Mouse (Mus musculus): ENCODE measurements around the gene Zfpl1. TPM values are rescaled to one million over a fixed set of nuclear protein-coding genes. Genes with fewer than 3 reads are reported as not detected.

Gene Zfpl1
- polyA plus RNA-seq, 1 experiment from 2014 or later: 85.5 TPM

DNA sequence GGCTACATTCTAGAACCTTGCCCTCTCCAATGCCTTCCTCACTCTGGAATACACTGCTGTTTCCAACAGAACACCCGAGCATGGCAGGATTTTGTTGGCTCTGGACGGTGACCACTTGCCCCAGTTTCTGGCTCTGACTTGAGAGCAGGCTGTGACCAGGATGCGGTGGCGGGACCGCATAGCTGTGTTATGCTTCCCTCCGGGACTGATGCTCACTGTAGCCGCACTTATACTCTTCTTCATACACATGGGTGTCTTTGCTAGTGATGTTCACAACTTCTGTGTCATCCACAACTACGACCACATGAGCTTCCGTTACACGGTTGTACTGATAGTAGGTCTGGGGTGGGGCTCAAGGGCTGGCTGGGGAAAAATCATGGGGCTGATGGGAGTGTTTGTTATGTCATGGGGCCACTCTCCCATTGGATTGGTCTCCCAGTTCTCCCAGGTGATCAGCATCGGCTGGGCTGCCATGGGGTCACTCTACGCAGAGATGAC lies 4.7 kb downstream of the Zfpl1 start, which contains the start of gene Tmem262:
Tmem262 (plus strand) TSS at position 51 of the 498 bp plus-strand sequence.
- ATAC-seq (ENCODE audit: low FRiP score, low TSS enrichment) (no peak), DNase-seq (no peak)
- no peaks in the 10 kb centered on the region for H3K9me3 ChIP-seq (ENCODE audit: control insufficient read depth, low read length)
- H3K4me1 ChIP-seq (ENCODE audit: control insufficient read depth, insufficient read depth, low read length): peaks cover 17% of the 10 kb centered on the region
- H3K36me3 ChIP-seq (ENCODE audit: control insufficient read depth, insufficient read depth, low read length): peaks cover 27% of the 10 kb centered on the region
- H3K9ac ChIP-seq (replicated peaks; ENCODE audit: low read length): no peak within 1 kb of the TSS
- H3K4me3 ChIP-seq (replicated peaks; ENCODE audit: low read depth, low read length): no peak within 1 kb of the TSS
- H3K27ac ChIP-seq (replicated peaks; ENCODE audit: low read depth, low read length): no peak within 1 kb of the TSS
- 96% methylated on average over 12 of the region's 12 CpGs for WGBS
- H3K27me3 ChIP-seq (ENCODE audit: control insufficient read depth, insufficient read depth, low read length): no peaks in the 10 kb centered on the region
- H3K4me2 ChIP-seq (ENCODE audit: low read length): no peak within 1 kb of the TSS

DNA sequence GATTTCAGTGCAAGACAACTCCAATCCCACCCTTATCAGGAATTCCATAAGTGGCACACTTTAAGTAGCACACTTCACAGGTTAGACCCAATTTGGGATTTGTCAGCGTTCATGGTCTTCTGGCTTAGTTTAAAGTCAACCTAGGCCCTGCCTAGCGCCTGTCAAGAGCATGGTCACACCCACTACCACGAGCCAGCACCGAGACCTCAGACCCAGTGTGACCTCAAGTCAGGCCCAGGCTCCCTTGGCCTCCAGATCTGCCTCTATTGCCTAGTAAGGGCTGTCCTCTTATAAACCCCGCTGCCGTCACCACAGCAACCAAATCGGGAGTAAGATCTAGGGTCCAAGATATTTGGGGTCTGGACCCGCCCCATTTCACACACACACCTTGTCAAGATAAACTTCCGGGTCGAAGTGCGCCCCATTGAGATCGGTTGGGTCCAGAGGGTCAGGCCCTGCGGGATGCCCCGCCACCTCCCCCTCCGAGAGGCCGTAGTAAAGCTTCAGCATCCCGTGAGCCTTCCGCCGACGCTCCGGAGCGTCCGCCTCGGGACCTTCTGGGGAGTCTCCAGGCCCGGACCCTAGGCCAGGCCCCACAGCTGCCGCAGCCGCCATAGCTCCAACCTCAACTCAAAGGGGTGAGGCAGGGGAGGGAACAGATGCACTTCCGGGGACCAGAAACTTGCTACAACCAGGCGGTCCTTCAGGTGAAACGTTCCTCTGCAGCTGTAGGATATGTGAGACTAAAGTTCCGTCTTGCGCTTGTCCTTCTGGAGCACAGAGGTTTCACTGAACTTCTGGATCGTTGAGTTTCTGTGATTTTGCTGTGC lies 8.0 kb downstream of the Zfpl1 start, which contains the start of gene Vps51:
Vps51 (minus strand) TSS at position 668 of the 830 bp plus-strand sequence.
- Histone ChIP-seq H3K36me3 (ENCODE audit: control insufficient read depth, insufficient read depth, low read length) (peaks cover 34% of the 10 kb centered on the region), H3K4me1 (ENCODE audit: control insufficient read depth, insufficient read depth, low read length) (peaks cover 8% of the 10 kb centered on the region), H3K9ac (replicated peaks; ENCODE audit: low read length) (peak within 1 kb of the TSS; percentile 69), H3K27me3 (ENCODE audit: control insufficient read depth, insufficient read depth, low read length) (no peaks in the 10 kb centered on the region), H3K9me3 (ENCODE audit: control insufficient read depth, low read length) (no peaks in the 10 kb centered on the region), H3K27ac (replicated peaks; ENCODE audit: low read depth, low read length) (peak within 1 kb of the TSS; percentile 81), H3K4me3 (replicated peaks; ENCODE audit: low read depth, low read length) (peak within 1 kb of the TSS; percentile 77), H3K4me2 (ENCODE audit: low read length) (peak within 1 kb of the TSS; percentile 91)
- peak; percentile 93 for DNase-seq
- WGBS: 2% methylated on average over 33 of the region's 33 CpGs
- ATAC-seq (ENCODE audit: low FRiP score, low TSS enrichment): peak; percentile 86

DNA sequence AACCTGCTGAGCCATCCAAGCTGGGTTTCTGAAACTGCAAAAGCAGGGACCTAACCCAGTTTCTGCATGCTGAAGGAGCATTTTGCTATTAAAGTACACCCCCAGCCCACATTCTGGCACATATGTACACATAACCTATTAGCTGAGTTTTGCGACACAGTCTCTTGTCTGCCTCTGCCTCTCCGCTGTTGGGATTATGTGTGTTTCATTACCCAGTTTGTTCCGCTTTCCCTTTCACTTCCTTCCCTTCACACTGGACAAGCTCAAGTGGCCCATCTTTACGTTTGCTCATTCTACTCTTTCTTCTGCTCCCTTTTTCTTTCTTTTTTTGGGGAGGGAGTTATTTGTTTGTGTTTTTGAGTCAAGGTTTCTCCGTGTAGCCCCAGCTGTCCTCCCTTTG lies 10.9 kb downstream of the Zfpl1 start:
- Histone ChIP-seq H3K36me3 (ENCODE audit: control insufficient read depth, insufficient read depth, low read length) (peaks cover 43% of the 10 kb centered on the region), H3K9me3 (ENCODE audit: control insufficient read depth, low read length) (no peaks in the 10 kb centered on the region)
- ATAC-seq (ENCODE audit: low FRiP score, low TSS enrichment): no peak

DNA sequence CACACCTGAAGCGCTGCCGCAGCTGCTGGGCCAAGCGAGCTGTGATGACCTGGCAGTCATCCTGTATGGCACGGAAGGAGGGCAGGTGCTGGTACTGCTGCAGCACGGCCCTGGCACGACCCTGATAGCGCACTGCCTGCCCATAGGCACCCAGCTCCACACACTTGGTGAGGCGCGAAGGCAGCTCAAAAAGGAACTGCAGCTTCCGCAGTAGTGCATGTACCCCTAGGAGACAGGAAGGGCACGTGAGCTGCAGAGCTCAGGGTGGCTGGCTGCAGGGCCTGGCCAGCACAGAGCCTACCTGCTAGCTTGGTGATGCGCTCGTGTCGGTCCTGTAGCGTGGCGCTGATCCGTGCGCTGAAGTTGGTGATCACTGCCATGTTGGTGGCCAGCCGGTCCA lies 13.5 kb downstream of the Zfpl1 start:
- Histone ChIP-seq H3K36me3 (ENCODE audit: control insufficient read depth, insufficient read depth, low read length) (peaks cover 46% of the 10 kb centered on the region), H3K4me1 (ENCODE audit: control insufficient read depth, insufficient read depth, low read length) (peaks cover 15% of the 10 kb centered on the region), H3K9me3 (ENCODE audit: control insufficient read depth, low read length) (no peaks in the 10 kb centered on the region), H3K4me3 (replicated peaks; ENCODE audit: low read depth, low read length) (no peak overlapping the region), H3K27ac (replicated peaks; ENCODE audit: low read depth, low read length) (no peak overlapping the region), H3K4me2 (ENCODE audit: low read length) (no peak overlapping the region), H3K27me3 (ENCODE audit: control insufficient read depth, insufficient read depth, low read length) (no peaks in the 10 kb centered on the region), H3K9ac (replicated peaks; ENCODE audit: low read length) (no peak overlapping the region)
- DNase-seq (no peak), ATAC-seq (ENCODE audit: low FRiP score, low TSS enrichment) (no peak)
- WGBS: 94% methylated on average over 19 of the region's 19 CpGs

More for the DNA sequence above, 10.9 kb downstream of the Zfpl1 start:
- WGBS: 96% methylated on average over 5 of the region's 5 CpGs
- no peak overlapping the region for H3K4me2 ChIP-seq (ENCODE audit: low read length)
- H3K27ac ChIP-seq (replicated peaks; ENCODE audit: low read depth, low read length): no peak overlapping the region
- DNase-seq: no peak
- no peak overlapping the region for H3K4me3 ChIP-seq (replicated peaks; ENCODE audit: low read depth, low read length)
- H3K9ac ChIP-seq (replicated peaks; ENCODE audit: low read length): no peak overlapping the region
- H3K4me1 ChIP-seq (ENCODE audit: control insufficient read depth, insufficient read depth, low read length): peaks cover 8% of the 10 kb centered on the region
- H3K27me3 ChIP-seq (ENCODE audit: control insufficient read depth, insufficient read depth, low read length): no peaks in the 10 kb centered on the region

DNA sequence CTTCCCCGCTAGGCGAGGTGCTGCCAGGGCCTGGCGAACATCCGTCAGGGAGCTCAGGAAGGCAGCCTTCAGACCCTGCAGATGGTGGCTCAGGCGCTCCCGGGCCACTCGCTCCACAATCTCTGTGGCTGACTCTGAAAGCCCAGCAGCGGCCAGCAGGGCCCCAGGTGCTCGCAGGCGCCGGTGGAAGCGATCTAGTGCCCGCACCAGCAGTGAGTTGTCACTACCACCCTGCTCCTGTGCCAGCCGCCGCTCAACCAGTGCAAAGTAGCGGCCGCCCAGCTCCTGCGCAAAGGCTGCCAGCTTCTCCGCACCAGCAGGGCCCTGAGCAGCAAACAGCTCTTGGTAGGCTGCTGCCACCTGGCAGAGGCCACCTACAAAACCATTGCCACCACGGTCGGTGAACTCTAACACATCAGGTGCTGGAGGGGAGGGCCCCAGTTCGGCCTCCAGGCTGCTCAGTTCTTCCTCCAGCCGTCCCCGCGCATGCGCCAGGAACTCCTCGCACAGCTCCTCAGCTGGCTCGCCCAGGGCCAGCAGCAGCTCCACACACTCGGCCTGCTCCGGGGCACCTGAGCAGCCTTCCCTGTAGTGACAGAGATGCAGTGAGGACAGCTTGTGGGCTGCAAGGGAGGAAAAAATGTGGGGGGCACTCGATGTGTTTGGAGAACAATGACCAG lies 14.0 kb downstream of the Zfpl1 start:
- H3K4me3 ChIP-seq (replicated peaks; ENCODE audit: low read depth, low read length): no peak overlapping the region
- no peak overlapping the region for H3K27ac ChIP-seq (replicated peaks; ENCODE audit: low read depth, low read length)
- H3K9me3 ChIP-seq (ENCODE audit: control insufficient read depth, low read length): no peaks in the 10 kb centered on the region
- H3K36me3 ChIP-seq (ENCODE audit: control insufficient read depth, insufficient read depth, low read length): peaks cover 46% of the 10 kb centered on the region
- no peak overlapping the region for H3K4me2 ChIP-seq (ENCODE audit: low read length)
- DNase-seq: no peak
- H3K9ac ChIP-seq (replicated peaks; ENCODE audit: low read length): no peak overlapping the region
- 93% methylated on average over 31 of the region's 31 CpGs for WGBS
- peaks cover 14% of the 10 kb centered on the region for H3K4me1 ChIP-seq (ENCODE audit: control insufficient read depth, insufficient read depth, low read length)
- H3K27me3 ChIP-seq (ENCODE audit: control insufficient read depth, insufficient read depth, low read length): no peaks in the 10 kb centered on the region
- no peak for ATAC-seq (ENCODE audit: low FRiP score, low TSS enrichment)

DNA sequence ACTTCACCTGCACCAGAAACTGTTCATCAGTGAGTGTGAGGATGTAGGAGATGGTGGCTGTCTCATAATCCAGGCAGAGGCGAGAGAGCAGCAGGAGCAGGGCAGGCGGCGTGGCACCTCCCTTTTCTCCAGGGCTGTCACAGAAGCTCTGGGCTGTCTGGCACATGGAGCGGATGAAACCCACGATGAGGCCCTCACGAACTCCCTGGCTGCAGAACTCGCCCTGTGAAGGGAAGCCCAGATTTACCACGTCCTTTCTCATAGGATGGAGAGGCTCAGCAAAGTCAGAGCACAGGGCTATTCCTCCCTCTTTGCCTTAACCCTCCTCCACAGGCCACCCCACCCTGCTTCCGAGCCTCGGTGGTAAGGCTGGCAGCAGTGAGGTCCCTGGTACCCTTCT lies 14.9 kb downstream of the Zfpl1 start:
- Histone ChIP-seq H3K27ac (replicated peaks; ENCODE audit: low read depth, low read length) (no peak overlapping the region), H3K4me2 (ENCODE audit: low read length) (no peak overlapping the region), H3K4me1 (ENCODE audit: control insufficient read depth, insufficient read depth, low read length) (peaks cover 14% of the 10 kb centered on the region), H3K9ac (replicated peaks; ENCODE audit: low read length) (no peak overlapping the region), H3K36me3 (ENCODE audit: control insufficient read depth, insufficient read depth, low read length) (peaks cover 43% of the 10 kb centered on the region), H3K27me3 (ENCODE audit: control insufficient read depth, insufficient read depth, low read length) (no peaks in the 10 kb centered on the region), H3K4me3 (replicated peaks; ENCODE audit: low read depth, low read length) (no peak overlapping the region), H3K9me3 (ENCODE audit: control insufficient read depth, low read length) (no peaks in the 10 kb centered on the region)
- no peak for ATAC-seq (ENCODE audit: low FRiP score, low TSS enrichment)
- WGBS: 93% methylated on average over 10 of the region's 10 CpGs
- no peak for DNase-seq

DNA sequence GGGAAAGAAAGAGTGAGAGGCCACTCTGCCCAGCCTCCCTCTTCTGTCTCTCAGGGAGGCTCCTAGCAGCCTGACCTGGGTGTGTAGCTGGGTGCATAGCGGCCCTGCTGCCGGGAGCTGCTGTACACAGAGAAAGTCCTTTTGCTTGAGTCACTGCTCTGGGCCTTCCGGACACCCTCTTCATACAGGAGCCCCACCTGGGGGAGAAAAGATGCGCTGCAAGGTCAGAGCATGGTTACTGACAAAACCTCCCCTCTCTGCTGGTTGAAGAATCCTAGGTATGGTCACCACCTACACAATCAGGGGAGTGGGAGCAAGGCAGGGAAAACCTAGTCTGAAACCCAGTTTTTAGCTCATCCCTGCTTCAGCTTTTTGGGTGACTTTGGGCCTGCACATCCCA lies 15.8 kb downstream of the Zfpl1 start:
- H3K9me3 ChIP-seq (ENCODE audit: control insufficient read depth, low read length): no peaks in the 10 kb centered on the region
- peaks cover 14% of the 10 kb centered on the region for H3K4me1 ChIP-seq (ENCODE audit: control insufficient read depth, insufficient read depth, low read length)
- no peak overlapping the region for H3K4me3 ChIP-seq (replicated peaks; ENCODE audit: low read depth, low read length)
- no peak overlapping the region for H3K9ac ChIP-seq (replicated peaks; ENCODE audit: low read length)
- peaks cover 41% of the 10 kb centered on the region for H3K36me3 ChIP-seq (ENCODE audit: control insufficient read depth, insufficient read depth, low read length)
- no peaks in the 10 kb centered on the region for H3K27me3 ChIP-seq (ENCODE audit: control insufficient read depth, insufficient read depth, low read length)
- DNase-seq (no peak), ATAC-seq (ENCODE audit: low FRiP score, low TSS enrichment) (no peak)
- no peak overlapping the region for H3K4me2 ChIP-seq (ENCODE audit: low read length)
- 79% methylated on average over 4 of the region's 4 CpGs for WGBS
- H3K27ac ChIP-seq (replicated peaks; ENCODE audit: low read depth, low read length): no peak overlapping the region

DNA sequence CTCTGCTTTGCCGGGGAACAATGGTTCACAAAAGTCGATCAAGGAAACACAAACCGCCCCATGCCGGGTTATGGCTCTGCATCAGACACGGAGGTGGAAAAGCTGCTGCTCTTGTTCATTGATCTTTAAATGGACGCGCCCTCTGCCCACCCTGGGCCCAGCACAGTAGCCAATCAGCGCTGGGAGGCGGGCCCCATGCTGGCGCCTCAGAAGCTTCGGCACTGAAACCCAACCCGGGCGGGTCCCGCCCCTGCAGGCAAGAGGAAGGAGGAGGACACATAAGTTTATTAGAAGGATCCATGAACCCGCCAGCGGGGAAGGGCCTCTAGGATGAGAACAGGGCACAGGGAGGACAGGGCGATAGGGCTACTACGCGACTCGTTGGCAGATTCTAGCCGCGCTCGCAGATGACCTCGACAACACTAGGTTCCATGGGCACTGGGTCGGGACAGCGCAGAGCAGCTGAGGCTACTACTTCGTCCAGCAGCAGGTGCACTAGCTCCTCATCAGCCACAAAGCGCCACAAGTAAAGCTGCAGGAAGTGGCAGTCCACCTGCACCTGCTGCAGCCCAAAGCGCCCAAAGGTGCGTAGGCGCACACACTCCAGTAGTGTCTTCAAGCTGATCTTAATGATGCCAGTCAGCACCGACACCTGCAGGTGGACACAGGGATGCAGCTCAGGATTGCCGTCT lies 16.9 kb downstream of the Zfpl1 start, which contains the start of gene Tm7sf2:
Tm7sf2 (minus strand) TSS at position 650 of the 692 bp plus-strand sequence.
- H3K9ac ChIP-seq (replicated peaks; ENCODE audit: low read length): peak within 1 kb of the TSS; percentile 70
- peak; percentile 94 for DNase-seq
- peak within 1 kb of the TSS; percentile 58 for H3K4me3 ChIP-seq (replicated peaks; ENCODE audit: low read depth, low read length)
- H3K27ac ChIP-seq (replicated peaks; ENCODE audit: low read depth, low read length): peak within 1 kb of the TSS; percentile 90
- peak; percentile 91 for ATAC-seq (ENCODE audit: low FRiP score, low TSS enrichment)
- 8% methylated on average over 33 of the region's 33 CpGs for WGBS
- H3K4me2 ChIP-seq (ENCODE audit: low read length): peak within 1 kb of the TSS; percentile 94
- H3K27me3 ChIP-seq (ENCODE audit: control insufficient read depth, insufficient read depth, low read length): no peaks in the 10 kb centered on the region
- H3K4me1 ChIP-seq (ENCODE audit: control insufficient read depth, insufficient read depth, low read length): peaks cover 19% of the 10 kb centered on the region
- H3K36me3 ChIP-seq (ENCODE audit: control insufficient read depth, insufficient read depth, low read length): peaks cover 33% of the 10 kb centered on the region
- no peaks in the 10 kb centered on the region for H3K9me3 ChIP-seq (ENCODE audit: control insufficient read depth, low read length)

Data from midbrain, embryonic 14.5 days (tissue).